In the genomic region with DNA sequence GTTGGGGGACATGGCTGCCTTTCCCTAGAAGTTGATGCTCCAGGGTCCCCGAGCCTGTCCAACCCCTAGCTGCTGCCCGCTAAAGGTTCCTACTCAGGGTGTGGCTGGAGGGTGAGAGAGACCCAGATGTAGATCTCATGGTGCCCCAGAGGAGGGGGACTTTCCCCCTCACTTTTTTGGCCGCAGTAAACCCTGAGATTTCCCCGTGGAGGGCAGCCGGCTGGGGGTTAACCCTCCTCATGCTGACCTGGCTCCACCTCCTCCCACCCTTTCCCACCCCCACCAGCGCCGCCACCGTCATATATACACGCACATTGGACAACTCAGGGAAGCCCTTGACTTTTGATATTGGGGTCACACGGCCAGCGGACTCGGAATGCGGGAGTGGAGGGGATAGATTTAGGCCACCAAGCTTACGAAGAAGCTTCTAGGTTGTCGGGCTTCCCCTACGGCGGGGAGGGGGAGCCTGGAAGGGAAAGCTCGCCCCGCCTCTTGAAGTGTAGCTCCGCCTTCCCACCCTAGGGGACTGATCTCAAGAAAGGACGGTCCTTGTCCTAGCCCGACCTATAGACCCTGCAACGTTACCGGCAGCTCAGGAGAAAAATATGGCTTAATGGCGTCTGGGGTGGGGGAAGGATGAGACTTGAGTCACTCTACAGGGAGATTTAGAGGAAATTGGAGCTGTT, we compare ENCODE assay signal across 8 mouse cellular contexts. TPM values are rescaled to one million over a fixed set of nuclear protein-coding genes. Genes with fewer than 3 reads are reported as not detected.
DNase-seq lines count a peak whose midpoint lies in the region; ATAC-seq lines count a peak whose summit lies in the region.

No protein-coding gene starts in this region.

- no peaks in the 10 kb centered on the region for H3K27me3 ChIP-seq in embryonic facial prominence, embryonic 13.5 days
- H3K27me3 ChIP-seq in heart, embryonic 12.5 days (replicated peaks): no peaks in the 10 kb centered on the region
- H3K27me3 ChIP-seq in kidney, embryonic 14.5 days (ENCODE audit: control insufficient read depth, insufficient read depth, low read length): no peaks in the 10 kb centered on the region

- peak overlapping the region; percentile 55 for H3K4me3 ChIP-seq in embryonic facial prominence, embryonic 13.5 days
- peak overlapping the region; percentile 65 for H3K4me3 ChIP-seq in heart, embryonic 12.5 days
- H3K4me3 ChIP-seq in kidney, embryonic 14.5 days (ENCODE audit: low read length): peak overlapping the region; percentile 43

- H3K36me3 ChIP-seq in embryonic facial prominence, embryonic 13.5 days: 0 out of 2 replicates have a peak, but pooled peaks cover 7% of the 10 kb centered on the region
- H3K36me3 ChIP-seq in heart, embryonic 12.5 days: peaks cover 19% of the 10 kb centered on the region
- no peaks in the 10 kb centered on the region; the same call in 1 of the 2 replicates for H3K36me3 ChIP-seq in kidney, embryonic 14.5 days (ENCODE audit: control insufficient read depth, insufficient read depth, low read length)

- WGBS in embryonic facial prominence, embryonic 13.5 days: 2% methylated on average over 25 of the region's 25 CpGs
- WGBS in heart, embryonic 12.5 days: 0% methylated on average over 25 of the region's 25 CpGs
- 1% methylated on average over 25 of the region's 25 CpGs for WGBS in kidney, embryonic 14.5 days

- DNase-seq in adipocyte (ENCODE audit: low spot score): peak; percentile 84
- DNase-seq in lung, postnatal 14 days: peak; percentile 83
- peak; percentile 78 for DNase-seq in ovary, postnatal 36 days (ENCODE audit: low spot score)
- peak; percentile 84 for DNase-seq in yolk sac, embryonic 10.5 days (ENCODE audit: low spot score)

- peak overlapping the region; percentile 76 for H3K9ac ChIP-seq in embryonic facial prominence, embryonic 13.5 days
- H3K9ac ChIP-seq in heart, embryonic 12.5 days: peak overlapping the region; percentile 87
- H3K9ac ChIP-seq in kidney, embryonic 14.5 days (ENCODE audit: low read depth, low read length): peak overlapping the region; percentile 64

- H3K27ac ChIP-seq in embryonic facial prominence, embryonic 13.5 days: peak overlapping the region; percentile 89
- H3K27ac ChIP-seq in heart, embryonic 12.5 days (ENCODE audit: poor library complexity, severe bottlenecking): peak overlapping the region; percentile 91
- peak overlapping the region; percentile 90 for H3K27ac ChIP-seq in kidney, embryonic 14.5 days (ENCODE audit: low read depth, low read length)

- peak overlapping the region; percentile 85 for H3K4me2 ChIP-seq in embryonic facial prominence, embryonic 13.5 days
- peak overlapping the region; percentile 84 for H3K4me2 ChIP-seq in heart, embryonic 12.5 days
- H3K4me2 ChIP-seq in kidney, embryonic 14.5 days (replicated peaks; ENCODE audit: low read depth, low read length): peak overlapping the region; percentile 67

- peak; percentile 58 for ATAC-seq in CD4-positive, CD25-positive, alpha-beta regulatory T cell, adult 4 months
- peak; percentile 56; the same call in 1 of the 2 replicates for ATAC-seq in embryonic facial prominence, embryonic 13.5 days (ENCODE audit: insufficient number of reproducible peaks, insufficient read depth, low FRiP score, low TSS enrichment, low read depth)
- ATAC-seq in heart, embryonic 12.5 days (ENCODE audit: insufficient number of reproducible peaks, low FRiP score): peak; percentile 75
- peak; percentile 56 for ATAC-seq in kidney, embryonic 14.5 days (ENCODE audit: low FRiP score, low TSS enrichment)

- H3K9me3 ChIP-seq in embryonic facial prominence, embryonic 13.5 days: no peaks in the 10 kb centered on the region
- H3K9me3 ChIP-seq in heart, embryonic 12.5 days (replicated peaks): no peaks in the 10 kb centered on the region
- no peaks in the 10 kb centered on the region for H3K9me3 ChIP-seq in kidney, embryonic 14.5 days (ENCODE audit: control insufficient read depth, low read length)

- peaks cover 33% of the 10 kb centered on the region for H3K4me1 ChIP-seq in embryonic facial prominence, embryonic 13.5 days
- H3K4me1 ChIP-seq in heart, embryonic 12.5 days (replicated peaks): peaks cover 17% of the 10 kb centered on the region; the same call in 1 of the 2 replicates
- H3K4me1 ChIP-seq in kidney, embryonic 14.5 days (ENCODE audit: control insufficient read depth, insufficient read depth, low read length): peaks cover 22% of the 10 kb centered on the region

RNA-seq across cellular contexts. Expression of a gene that starts 0.9 kb away (rescaled TPM):
- 100 to 1,000 TPM; 173 to 320 TPM for polyA plus RNA-seq in CD4-positive, CD25-positive, alpha-beta regulatory T cell, adult 4 months (2017; shearing (Covaris generic))
- polyA plus RNA-seq in embryonic facial prominence, embryonic 13.5 days (2015; fragmentation: Nextera tagmentation; extraction: Ambion mirVana): 21.1 and 22.0 TPM in 2 replicates
- 27.8 and 28.2 TPM in 2 replicates for polyA plus RNA-seq in heart, embryonic 12.5 days (2016; fragmentation: Nextera tagmentation; extraction: Ambion mirVana)
- 14.0 and 18.9 TPM in 2 replicates for polyA plus RNA-seq in kidney, embryonic 14.5 days (2014; fragmentation: Nextera tagmentation; extraction: Ambion mirVana)

RNA-seq across cellular contexts. Expression of a gene that starts 22.7 kb away (rescaled TPM):
- polyA plus RNA-seq in CD4-positive, CD25-positive, alpha-beta regulatory T cell, adult 4 months (2017; shearing (Covaris generic)): under 1 TPM; 0.30 to 0.96 TPM
- polyA plus RNA-seq in embryonic facial prominence, embryonic 13.5 days (2015; fragmentation: Nextera tagmentation; extraction: Ambion mirVana): 139 and 159 TPM in 2 replicates
- 43.3 and 46.1 TPM in 2 replicates for polyA plus RNA-seq in heart, embryonic 12.5 days (2016; fragmentation: Nextera tagmentation; extraction: Ambion mirVana)
- polyA plus RNA-seq in kidney, embryonic 14.5 days (2014; fragmentation: Nextera tagmentation; extraction: Ambion mirVana): 44.2 and 54.9 TPM in 2 replicates

RNA-seq across cellular contexts. Expression of a gene that starts 23.0 kb away (rescaled TPM):
- 1 to 10 TPM; 2.5 to 4.0 TPM for polyA plus RNA-seq in CD4-positive, CD25-positive, alpha-beta regulatory T cell, adult 4 months (2017; shearing (Covaris generic))
- 9.1 and 10.6 TPM in 2 replicates for polyA plus RNA-seq in embryonic facial prominence, embryonic 13.5 days (2015; fragmentation: Nextera tagmentation; extraction: Ambion mirVana)
- 8.9 and 9.2 TPM in 2 replicates for polyA plus RNA-seq in heart, embryonic 12.5 days (2016; fragmentation: Nextera tagmentation; extraction: Ambion mirVana)
- polyA plus RNA-seq in kidney, embryonic 14.5 days (2014; fragmentation: Nextera tagmentation; extraction: Ambion mirVana): 7.6 and 12.4 TPM in 2 replicates

RNA-seq across cellular contexts. Expression of a gene that starts 24.7 kb away (rescaled TPM):
- polyA plus RNA-seq in CD4-positive, CD25-positive, alpha-beta regulatory T cell, adult 4 months (2017; shearing (Covaris generic)): 10 to 100 TPM in 1 of 2 experiments, 1 to 10 TPM in 1; 8.9 to 10.8 TPM
- 19.5 and 20.3 TPM in 2 replicates for polyA plus RNA-seq in embryonic facial prominence, embryonic 13.5 days (2015; fragmentation: Nextera tagmentation; extraction: Ambion mirVana)
- 13.4 and 13.7 TPM in 2 replicates for polyA plus RNA-seq in heart, embryonic 12.5 days (2016; fragmentation: Nextera tagmentation; extraction: Ambion mirVana)
- 19.0 and 19.8 TPM in 2 replicates for polyA plus RNA-seq in kidney, embryonic 14.5 days (2014; fragmentation: Nextera tagmentation; extraction: Ambion mirVana)

Comparison
In these comparisons a context has a peak if more than half of its experiments do, and no peak if none do; other contexts are left out.
1. Peak in every context shown above with its lines: DNase-seq, ATAC-seq, H3K4me3 ChIP-seq and H3K27ac ChIP-seq.
2. RNA of a gene that starts 22.7 kb away (polyA plus RNA-seq): 139 to 159 TPM in embryonic facial prominence, embryonic 13.5 days, 44.2 to 54.9 TPM in kidney, embryonic 14.5 days and 43.3 to 46.1 TPM in heart, embryonic 12.5 days; 0.30 to 0.96 TPM in CD4-positive, CD25-positive, alpha-beta regulatory T cell, adult 4 months; every median in the first group is over 10 times any median in the second.